Mouse (Mus musculus) embryonic fibroblast, embryonic 13.5 days (primary cell): ENCODE results near the gene Pigq. TPM values are rescaled to one million over a fixed set of nuclear protein-coding genes. Genes with fewer than 3 reads are reported as not detected.

Source experiments
- H3K27ac ChIP-seq: 2 replicates; pipeline ENCODE4 v1.5.1; 2012; ENCODE audit warnings: low read length, control low read depth, inconsistent platforms; ENCODE audit not compliant: insufficient read depth
- H3K4me1 ChIP-seq: 2 replicates; pipeline ENCODE4 v1.6.1; 2011; ENCODE audit warnings: low read length; ENCODE audit not compliant: control insufficient read depth, insufficient read depth
- H3K4me3 ChIP-seq: 2 replicates; pipeline ENCODE4 v1.5.1; 2011; ENCODE audit warnings: mild to moderate bottlenecking, control low read depth, low read length; ENCODE audit not compliant: insufficient read depth
- CTCF ChIP-seq: IDR thresholded peaks from 2 replicates; pipeline ENCODE4 v1.5.1; 2011; ENCODE audit warnings: mild to moderate bottlenecking, control low read depth, low read length, moderate library complexity, borderline replicate concordance; ENCODE audit not compliant: insufficient read depth
- POLR2A ChIP-seq: IDR thresholded peaks from 2 replicates; pipeline ENCODE4 v1.6.1; 2011; ENCODE audit warnings: low read depth, mild to moderate bottlenecking, control low read depth, low read length, moderate library complexity
- polyA plus RNA-seq: library from polyadenylated mRNA; stranded (reverse); fragments of >200 nt; gene quantifications from 2 replicates; pipeline ENCODE4 v1.2.4, GENCODE M21; 2011; ENCODE audit warnings: low read depth; ENCODE audit not compliant: missing spikeins, insufficient read length

The Pigq gene
- polyA plus RNA-seq, 1 experiment = 47.8 TPM

- TF ChIP-seq POLR2A = no peak
- no peak for TF ChIP-seq CTCF
- Histone ChIP-seq H3K27ac (no peak overlapping the region), H3K4me3 (no peak overlapping the region), H3K4me1 (no peaks in the 10 kb centered on the region)
Measured at GRCm38 (mm10) chr17:25885636-25886035, 59.1 kb downstream of the Pigq start.

- H3K4me3 ChIP-seq = no peak overlapping the region
- no peaks in the 10 kb centered on the region for H3K4me1 ChIP-seq
- TF ChIP-seq POLR2A (no peak), CTCF (no peak)
- no peak overlapping the region for H3K27ac ChIP-seq
Measured at GRCm38 (mm10) chr17:25883824-25884223, 60.9 kb downstream of the Pigq start.

GRCm38 (mm10) chr17:25883268-25883667 lies 61.5 kb downstream of the Pigq start:
- Histone ChIP-seq H3K4me1 (no peaks in the 10 kb centered on the region), H3K4me3 (no peak overlapping the region), H3K27ac (no peak overlapping the region)
- TF ChIP-seq CTCF = no peak
- no peak for TF ChIP-seq POLR2A

GRCm38 (mm10) chr17:25882306-25882705 lies 62.4 kb downstream of the Pigq start:
- Histone ChIP-seq H3K4me3 (no peak overlapping the region), H3K27ac (no peak overlapping the region), H3K4me1 (no peaks in the 10 kb centered on the region)
- TF ChIP-seq CTCF (no peak), POLR2A (no peak)

GRCm38 (mm10) chr17:25881691-25882090 lies 63.0 kb downstream of the Pigq start:
- no peaks in the 10 kb centered on the region for H3K4me1 ChIP-seq
- H3K4me3 ChIP-seq = no peak overlapping the region
- TF ChIP-seq POLR2A (no peak), CTCF (no peak)
- H3K27ac ChIP-seq = no peak overlapping the region

- no peak overlapping the region for H3K27ac ChIP-seq
- H3K4me3 ChIP-seq = no peak overlapping the region
- TF ChIP-seq CTCF = no peak
- no peak for TF ChIP-seq POLR2A
- no peaks in the 10 kb centered on the region for H3K4me1 ChIP-seq
Measured at GRCm38 (mm10) chr17:25880913-25881641, 63.7 kb downstream of the Pigq start.

GRCm38 (mm10) chr17:25880196-25880910 lies 64.4 kb downstream of the Pigq start, which contains the start of gene Wfikkn1:
Wfikkn1 (minus strand) TSS chr17:25880858.
- no peak within 1 kb of the TSS for H3K4me3 ChIP-seq
- no peak within 1 kb of the TSS for H3K27ac ChIP-seq

GRCm38 (mm10) chr17:25879750-25880149 lies 65.0 kb downstream of the Pigq start:
- no peak overlapping the region for H3K4me3 ChIP-seq
- H3K4me1 ChIP-seq = no peaks in the 10 kb centered on the region
- TF ChIP-seq CTCF (no peak), POLR2A (no peak)
- no peak overlapping the region for H3K27ac ChIP-seq

More at GRCm38 (mm10) chr17:25880196-25880910, 64.4 kb downstream of the Pigq start, which contains the start of gene Wfikkn1:
- TF ChIP-seq POLR2A = no peak
- TF ChIP-seq CTCF = no peak
- H3K4me1 ChIP-seq = no peaks in the 10 kb centered on the region

- no peak overlapping the region for H3K27ac ChIP-seq
- TF ChIP-seq POLR2A (no peak), CTCF (peak; percentile 40; the same call in 1 of the 2 replicates)
- no peaks in the 10 kb centered on the region for H3K4me1 ChIP-seq
- no peak overlapping the region for H3K4me3 ChIP-seq
Measured at GRCm38 (mm10) chr17:25879261-25879660, 65.5 kb downstream of the Pigq start.
